Mouse (Mus musculus) stomach, embryonic 16.5 days (tissue): Measurements from ENCODE around the gene Efnb1. TPM values are rescaled to one million over a fixed set of nuclear protein-coding genes. Genes with fewer than 3 reads are reported as not detected.

Source experiments
- ATAC-seq: fragments of 200-750 bp; cut with Nextera tagmentation; 2 replicates; pipeline ENCODE4 v1.8.0; 2017; ENCODE audit warnings: moderate number of reproducible peaks, moderate TSS enrichment; ENCODE audit not compliant: insufficient read depth, low FRiP score
- H3K27ac ChIP-seq: fragments of 300-500 bp; sonication (generic); 2 replicates; pipeline ENCODE4 v1.5.1; 2014; ENCODE audit warnings: low read length
- H3K27me3 ChIP-seq: fragments of 300-500 bp; sonication (generic); 2 replicates; pipeline ENCODE4 v1.6.1; 2014; ENCODE audit warnings: low read length, control low read depth, mixed read lengths; ENCODE audit not compliant: control insufficient read depth, insufficient read depth
- H3K36me3 ChIP-seq: fragments of 300-500 bp; sonication (generic); 2 replicates; pipeline ENCODE4 v1.6.1; 2014; ENCODE audit warnings: low read length; ENCODE audit not compliant: control insufficient read depth, insufficient read depth
- H3K4me1 ChIP-seq: fragments of 300-500 bp; sonication (generic); 2 replicates; pipeline ENCODE4 v1.6.1; 2014; ENCODE audit warnings: low read length, control low read depth, mixed read lengths; ENCODE audit not compliant: control insufficient read depth, insufficient read depth
- H3K4me2 ChIP-seq: fragments of 300-500 bp; sonication (generic); 2 replicates; pipeline ENCODE4 v1.6.1; 2014; ENCODE audit warnings: low read depth, low read length, mixed read lengths
- H3K4me3 ChIP-seq: fragments of 300-500 bp; sonication (generic); replicated peaks from 2 replicates; pipeline ENCODE4 v1.5.1; 2014; ENCODE audit warnings: mild to moderate bottlenecking, low read length
- H3K9ac ChIP-seq: fragments of 300-500 bp; sonication (generic); 2 replicates; pipeline ENCODE4 v1.6.1; 2014; ENCODE audit warnings: low read length
- H3K9me3 ChIP-seq: fragments of 300-500 bp; sonication (generic); replicated peaks from 2 replicates; pipeline ENCODE4 v1.6.1; 2016; ENCODE audit warnings: low read length, control low read depth; ENCODE audit not compliant: control insufficient read depth
- WGBS: fragments of 180-500 bp; shearing (Covaris S2); extraction: QIAGEN DNeasy Blood & Tissue Kit; methylation state at CpG from one replicate; pipeline ENCODE4 v1.1.7; 2014; 5-methylcytosine and 5-hydroxymethylcytosine counted together
- polyA plus RNA-seq: library from polyadenylated mRNA; unstranded; fragments of >200 nt; fragmentation: Nextera tagmentation; extraction: Ambion mirVana; gene quantifications from 2 replicates; pipeline ENCODE4 v1.2.1, GENCODE M21; 2015

Gene Efnb1
- polyA plus RNA-seq, 1 experiment from 2014 or later: 18.9 TPM

- Histone ChIP-seq H3K9me3 (no peaks in the 10 kb centered on the region), H3K4me1 (peaks cover 21% of the 10 kb centered on the region; the same call in 1 of the 2 replicates), H3K4me3 (peak overlapping the region; percentile 67), H3K36me3 (no peaks in the 10 kb centered on the region), H3K27ac (peak overlapping the region; percentile 87), H3K4me2 (peak overlapping the region; percentile 54), H3K27me3 (no peaks in the 10 kb centered on the region; the same call in none of the 2 replicates), H3K9ac (peak overlapping the region; percentile 87)
- WGBS: 21% methylated on average over 29 of the region's 31 CpGs
- ATAC-seq: no peak
These were observed 1.4 kb downstream of the Efnb1 start for GRCm38 (mm10) chrX:99137143-99137870.

- H3K9ac ChIP-seq: peak overlapping the region; percentile 87
- no peak for ATAC-seq
- WGBS: 32% methylated on average over 9 of the region's 9 CpGs
These were observed 2.2 kb downstream of the Efnb1 start for GRCm38 (mm10) chrX:99137928-99138740.

GRCm38 (mm10) chrX:99141079-99141478, 5.1 kb downstream of the Efnb1 start:
- no peak overlapping the region for H3K4me3 ChIP-seq
- peaks cover 7% of the 10 kb centered on the region; the same call in 1 of the 2 replicates for H3K27me3 ChIP-seq
- H3K27ac ChIP-seq: no peak overlapping the region
- peak; percentile 22; the same call in 1 of the 2 replicates for ATAC-seq
- peaks cover 26% of the 10 kb centered on the region; the same call in 1 of the 2 replicates for H3K4me1 ChIP-seq
- peak overlapping the region; percentile 54; the same call in 1 of the 2 replicates for H3K4me2 ChIP-seq
- H3K9ac ChIP-seq: no peak overlapping the region
- no peaks in the 10 kb centered on the region for H3K9me3 ChIP-seq
- 57% methylated on average over 8 of the region's 8 CpGs for WGBS
- H3K36me3 ChIP-seq: no peaks in the 10 kb centered on the region

More at GRCm38 (mm10) chrX:99137928-99138740, 2.2 kb downstream of the Efnb1 start:
- no peaks in the 10 kb centered on the region for H3K9me3 ChIP-seq
- H3K27ac ChIP-seq: peak overlapping the region; percentile 56
- peak overlapping the region; percentile 54 for H3K4me2 ChIP-seq
- H3K36me3 ChIP-seq: no peaks in the 10 kb centered on the region
- peaks cover 21% of the 10 kb centered on the region; the same call in 1 of the 2 replicates for H3K4me1 ChIP-seq
- H3K27me3 ChIP-seq: no peaks in the 10 kb centered on the region; the same call in none of the 2 replicates
- H3K4me3 ChIP-seq: peak overlapping the region; percentile 67

GRCm38 (mm10) chrX:99141900-99142299, 6.0 kb downstream of the Efnb1 start:
- no peak for ATAC-seq
- Histone ChIP-seq H3K9ac (no peak overlapping the region), H3K27ac (no peak overlapping the region), H3K9me3 (no peaks in the 10 kb centered on the region), H3K27me3 (peaks cover 7% of the 10 kb centered on the region; the same call in 1 of the 2 replicates), H3K4me3 (no peak overlapping the region), H3K4me1 (peaks cover 26% of the 10 kb centered on the region; the same call in 1 of the 2 replicates), H3K4me2 (peak overlapping the region; percentile 54; the same call in 1 of the 2 replicates), H3K36me3 (no peaks in the 10 kb centered on the region)

DNA sequence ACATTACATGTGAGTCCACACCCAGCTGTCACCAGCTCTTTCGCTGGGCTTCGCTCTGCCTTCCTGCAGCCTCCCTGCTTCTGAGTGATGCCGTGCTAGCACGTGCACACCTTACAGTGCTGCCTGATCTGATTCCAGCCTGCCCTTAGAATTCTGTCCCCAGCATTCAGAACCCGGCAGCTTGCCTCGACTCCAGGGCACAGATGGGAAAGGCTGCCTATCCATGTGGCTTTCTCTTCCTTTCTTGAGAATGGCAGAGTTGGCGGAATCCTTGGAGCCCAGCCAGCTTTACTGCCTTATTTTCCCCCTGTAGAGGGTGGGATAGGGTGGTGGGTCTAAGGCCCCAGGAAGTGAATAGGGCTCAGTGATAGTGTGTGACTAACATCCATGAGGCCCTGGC, 9.6 kb downstream of the Efnb1 start:
- no peak overlapping the region for H3K4me3 ChIP-seq
- peaks cover 29% of the 10 kb centered on the region; the same call in 1 of the 2 replicates for H3K4me1 ChIP-seq
- no peak overlapping the region for H3K4me2 ChIP-seq
- 88% methylated on average over 7 of the region's 7 CpGs for WGBS
- H3K9ac ChIP-seq: no peak overlapping the region
- no peak for ATAC-seq
- peaks cover 7% of the 10 kb centered on the region; the same call in 1 of the 2 replicates for H3K27me3 ChIP-seq
- no peak overlapping the region for H3K27ac ChIP-seq
- H3K36me3 ChIP-seq: no peaks in the 10 kb centered on the region; the same call in 1 of the 2 replicates
- H3K9me3 ChIP-seq: no peaks in the 10 kb centered on the region

- H3K27me3 ChIP-seq: peaks cover 7% of the 10 kb centered on the region; the same call in 1 of the 2 replicates
- 0 out of 2 replicates have a peak, but pooled peaks cover 18% of the 10 kb centered on the region for H3K4me1 ChIP-seq
- WGBS: 53% methylated on average over 11 of the region's 11 CpGs
- no peak overlapping the region for H3K4me3 ChIP-seq
- no peak overlapping the region for H3K27ac ChIP-seq
- ATAC-seq: no peak
- no peaks in the 10 kb centered on the region for H3K9me3 ChIP-seq
- no peaks in the 10 kb centered on the region; the same call in 1 of the 2 replicates for H3K36me3 ChIP-seq
- no peak overlapping the region for H3K4me2 ChIP-seq
- H3K9ac ChIP-seq: no peak overlapping the region
These were observed 12.4 kb downstream of the Efnb1 start for GRCm38 (mm10) chrX:99148061-99148905.

DNA sequence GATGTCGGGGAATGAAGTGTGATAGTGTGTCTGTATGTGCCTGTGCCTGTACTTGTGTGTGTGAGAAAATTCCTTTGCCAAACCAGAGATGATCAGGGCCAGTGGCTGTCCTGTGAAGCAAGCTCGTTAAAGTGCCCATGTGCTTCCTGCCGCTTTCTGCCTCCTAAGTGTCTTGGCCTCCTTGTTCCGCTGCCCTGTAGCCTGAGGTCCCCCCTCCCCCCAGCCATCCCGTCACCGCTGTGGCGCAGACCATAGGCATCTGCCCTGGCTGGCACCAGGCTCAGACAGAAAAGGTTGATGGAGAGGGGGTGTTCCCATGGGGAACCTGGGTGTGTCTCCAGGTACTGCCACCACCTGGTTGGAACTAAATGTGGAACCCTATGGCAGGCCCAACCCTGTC, 13.1 kb downstream of the Efnb1 start:
- Histone ChIP-seq H3K4me1 (0 out of 2 replicates have a peak, but pooled peaks cover 14% of the 10 kb centered on the region), H3K4me2 (no peak overlapping the region), H3K9ac (no peak overlapping the region), H3K9me3 (no peaks in the 10 kb centered on the region), H3K27me3 (peaks cover 5% of the 10 kb centered on the region; the same call in 1 of the 2 replicates), H3K4me3 (no peak overlapping the region), H3K27ac (no peak overlapping the region; the same call in 1 of the 2 replicates), H3K36me3 (no peaks in the 10 kb centered on the region; the same call in 1 of the 2 replicates)
- WGBS: 65% methylated on average over 7 of the region's 7 CpGs
- ATAC-seq: no peak

DNA sequence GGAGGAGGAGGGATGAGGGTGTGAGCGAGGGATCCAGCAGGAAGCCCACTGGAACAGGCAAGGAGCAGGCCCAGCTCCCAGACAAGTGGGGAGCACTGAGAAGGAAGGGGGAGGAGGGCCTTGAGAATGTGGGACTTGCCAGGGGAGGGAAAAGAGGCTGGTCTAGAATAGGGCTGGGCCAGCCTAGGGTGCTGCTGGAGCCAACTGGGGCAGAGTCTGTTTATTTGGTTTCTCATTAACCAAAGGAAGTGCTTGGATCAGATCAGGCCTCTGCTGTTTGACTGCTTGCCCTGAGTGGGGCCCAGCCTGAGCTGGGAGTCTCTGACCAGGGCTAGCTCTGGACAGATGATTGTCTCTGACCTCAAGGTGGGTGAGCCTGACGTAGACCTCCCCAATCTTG, 14.0 kb downstream of the Efnb1 start:
- peak overlapping the region; percentile 62 for H3K27ac ChIP-seq
- 60% methylated on average over 2 of the region's 2 CpGs for WGBS

More for the DNA sequence above, 14.0 kb downstream of the Efnb1 start:
- Histone ChIP-seq H3K36me3 (no peaks in the 10 kb centered on the region; the same call in 1 of the 2 replicates), H3K4me3 (no peak overlapping the region), H3K9ac (no peak overlapping the region), H3K4me2 (no peak overlapping the region), H3K9me3 (no peaks in the 10 kb centered on the region), H3K4me1 (0 out of 2 replicates have a peak, but pooled peaks cover 13% of the 10 kb centered on the region), H3K27me3 (peaks cover 3% of the 10 kb centered on the region; the same call in 1 of the 2 replicates)
- ATAC-seq: peak; percentile 86
